16 mouse cellular contexts compared by ENCODE assay signal in genomic region chr3:27519481-27519880, GRCm38 (mm10).
DNase-seq lines count a peak whose midpoint lies in the region; ATAC-seq lines count a peak whose summit lies in the region.
"Had no signal": no experiment of that assay in that cellular context is flagged by ENCODE, and none has a peak within 500 bp of the region (broad histone marks: within the 10 kb centered on the region; RNA-seq: fewer than 3 reads in every experiment).

No protein-coding gene starts in this region.

- intact Hi-C loops in heart, postnatal 36 days (cut with DNase I) = no loop called here

- peak; percentile 98 for DNase-seq in heart, adult 11 months
- no peak for DNase-seq in heart, postnatal 36 days
- peak; percentile 21 for DNase-seq in urinary bladder, postnatal 14 days (ENCODE audit: low spot score)
- no peak for DNase-seq in urinary bladder, postnatal 10 days (ENCODE audit: low spot score)
- DNase-seq in lung, postnatal 10 days = peak; percentile 28
- no peak for DNase-seq in kidney, postnatal 25 days
- no peak for DNase-seq in retina, embryonic 14.5 days (ENCODE audit: low spot score)
- DNase-seq: adrenal gland, postnatal 25 days; cerebellum, adult 2 months; left cerebral cortex, postnatal 4 days; right cerebral cortex, postnatal 14 days; thymus, postnatal 4 days had no signal

- ATAC-seq in granulocyte monocyte progenitor cell, adult 5-6 weeks (replicated peaks; ENCODE audit: poor library complexity, severe bottlenecking) = no peak
- ATAC-seq: activated CD4-positive, CD25-positive, alpha-beta regulatory T cell, adult 4 months; forebrain, embryonic 16.5 days; inflammation-experienced regulatory T-cells, adult 6 months had no signal

Comparison
In these comparisons a context has a peak if more than half of its experiments do, and no peak if none do; other contexts are left out.
1. DNase-seq: peak in heart, adult 11 months (single experiment), urinary bladder, postnatal 14 days (single experiment) and lung, postnatal 10 days (single experiment); none in heart, postnatal 36 days (0 of 2), urinary bladder, postnatal 10 days (single experiment), kidney, postnatal 25 days (0 of 2) and retina, embryonic 14.5 days (single experiment).